Mouse (Mus musculus): ENCODE measurements around the gene Dcbld1.
"Not testable (repeated sequence)": the region's sequence is repeated elsewhere in the genome, so short reads cannot be mapped to it uniquely, and the experiment has no call there.

Gene Dcbld1

DNA sequence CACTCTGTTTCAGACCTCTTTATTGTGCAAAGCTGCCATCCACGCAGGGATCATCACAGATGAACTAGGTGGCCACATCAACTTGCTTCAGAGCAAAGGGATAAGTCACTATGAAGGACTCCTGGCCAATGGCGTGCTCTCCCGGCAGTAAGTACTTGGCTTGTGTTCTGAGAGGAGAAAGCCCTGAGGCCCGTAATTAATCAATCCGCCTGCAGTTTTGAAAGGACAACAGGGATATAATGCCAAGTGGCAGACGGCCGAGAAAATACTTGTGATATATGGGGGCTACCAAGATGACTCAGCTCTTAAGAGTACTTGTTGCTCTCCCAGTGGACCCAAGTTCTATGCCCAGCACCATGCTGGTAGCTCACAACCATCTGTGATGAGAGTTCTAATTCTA lies 71.2 kb downstream of the Dcbld1 start:
- DNase-seq (ENCODE audit: low read depth) = no peak

GRCm38 (mm10) chr10:52309196-52309595 lies 75.8 kb downstream of the Dcbld1 start:
- no peak for DNase-seq (ENCODE audit: low read depth)

GRCm38 (mm10) chr10:52319506-52320286 lies 86.3 kb downstream of the Dcbld1 start:
- no peak for DNase-seq (ENCODE audit: low read depth)

DNA sequence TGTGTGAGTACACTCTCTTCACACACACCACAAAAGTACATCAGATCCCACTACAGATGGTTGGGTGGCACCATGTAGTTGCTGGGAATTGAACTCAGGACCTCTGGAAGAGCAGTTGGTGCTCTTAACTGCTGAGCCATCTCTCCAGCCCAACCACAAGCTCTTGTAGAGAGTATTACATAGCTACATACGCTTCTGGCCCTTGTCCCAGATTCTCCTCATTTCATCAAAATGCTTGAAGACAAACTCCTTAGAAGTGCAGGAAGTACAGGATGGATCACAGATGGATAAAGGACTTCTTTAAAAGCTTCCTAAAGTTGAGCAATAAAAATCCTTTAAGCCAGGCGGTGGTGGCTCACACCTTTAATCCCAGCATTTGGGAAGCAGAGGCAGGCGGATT lies 88.5 kb downstream of the Dcbld1 start:
- DNase-seq (ENCODE audit: low read depth) = no peak

DNA sequence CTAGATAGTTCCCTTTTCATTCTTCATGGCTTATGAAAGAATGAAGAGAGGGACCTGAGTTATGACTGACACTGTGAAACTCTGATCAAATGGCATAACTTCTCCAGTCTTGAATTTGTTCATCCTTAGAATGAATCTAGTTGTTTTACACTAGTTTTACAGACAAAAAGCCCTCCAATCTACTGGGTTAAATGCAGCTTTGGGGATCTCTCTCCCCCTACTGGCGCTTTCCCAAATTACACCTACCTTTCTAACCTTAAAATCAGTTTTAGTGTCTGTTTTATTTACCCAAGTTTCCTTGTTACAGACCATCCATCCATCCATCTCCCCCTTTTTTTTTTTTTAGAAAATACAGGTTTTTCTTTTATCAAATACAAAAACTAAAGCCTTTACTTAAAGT lies 97.6 kb downstream of the Dcbld1 start:
- peak; percentile 20 for DNase-seq (ENCODE audit: low read depth)

GRCm38 (mm10) chr10:52343324-52343723 lies 109.9 kb downstream of the Dcbld1 start:
- DNase-seq (ENCODE audit: low read depth) = not testable (repeated sequence)

DNA sequence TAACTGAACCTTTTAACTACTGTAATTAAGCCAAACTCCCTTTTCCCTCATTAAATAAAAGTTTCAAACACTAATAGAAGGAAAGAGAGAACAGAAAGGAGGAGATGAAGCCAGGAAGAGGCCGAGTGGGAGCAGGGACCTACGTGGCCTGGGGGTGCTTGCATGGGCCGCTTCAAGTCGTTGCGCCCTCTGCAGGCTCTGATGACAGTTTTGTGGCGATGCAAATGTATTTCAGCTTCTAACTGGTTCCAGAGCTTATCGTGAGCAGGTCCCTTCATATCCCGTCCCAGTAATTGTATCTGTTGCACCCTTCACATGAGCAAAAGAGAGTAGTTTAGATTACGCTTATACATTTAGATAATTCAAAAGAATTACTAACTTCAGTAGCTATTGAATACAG lies 119.8 kb downstream of the Dcbld1 start:
- no peak for DNase-seq (ENCODE audit: low read depth)

GRCm38 (mm10) chr10:52358467-52358866 lies 125.0 kb downstream of the Dcbld1 start, which contains the start of gene Gm26741:
Gm26741 (plus strand) TSS chr10:52358767.
- no peak for DNase-seq (ENCODE audit: low read depth)

DNA sequence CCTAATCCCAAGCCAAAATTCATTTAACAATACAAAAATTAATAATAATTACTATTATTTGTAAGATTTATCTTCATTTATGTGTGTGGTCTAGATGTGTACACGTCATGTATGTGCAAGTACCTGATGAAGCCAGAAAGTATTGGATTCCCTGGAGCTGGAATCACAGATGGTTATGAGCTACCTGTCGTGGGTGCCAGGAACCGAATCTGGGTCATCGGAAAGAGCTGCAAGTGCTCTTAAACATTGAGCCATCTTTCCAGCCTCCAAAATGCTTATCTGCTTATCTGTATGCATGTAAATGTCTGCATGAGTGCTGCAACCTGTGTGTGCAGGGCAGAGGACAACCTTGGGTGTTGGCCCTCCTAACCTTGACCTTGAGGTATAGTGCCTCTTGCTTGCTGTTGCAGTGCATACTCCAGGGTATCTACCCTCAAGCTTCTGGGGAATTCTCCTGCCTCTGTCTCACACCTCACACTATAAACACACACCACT lies 126.9 kb downstream of the Dcbld1 start:
- DNase-seq (ENCODE audit: low read depth) = no peak

- DNase-seq (ENCODE audit: low read depth) = no peak
Observed at GRCm38 (mm10) chr10:52360862-52361609, 127.6 kb downstream of the Dcbld1 start.

DNA sequence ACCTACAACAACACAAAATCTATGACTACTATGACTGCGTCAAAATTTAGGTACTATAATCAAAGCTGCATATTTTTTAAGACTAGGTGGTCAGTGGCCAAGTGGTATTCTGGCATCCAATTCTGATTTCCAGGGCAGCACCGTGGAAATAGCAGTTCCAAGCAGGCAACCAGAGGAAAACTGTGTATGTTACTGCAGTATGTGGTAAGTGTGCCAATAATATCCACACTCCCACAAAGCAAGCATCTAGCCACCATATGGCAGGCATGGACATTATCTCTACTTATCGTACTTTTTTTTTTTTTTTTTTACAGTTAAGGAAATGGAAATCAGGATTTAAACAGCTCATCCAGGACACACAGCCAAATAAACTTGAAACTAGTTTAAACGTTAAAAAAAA lies 135.0 kb downstream of the Dcbld1 start:
- DNase-seq (ENCODE audit: low read depth) = no peak
